In genomic region chr7:29248261-29248841, GRCm38 (mm10) we compare ENCODE assay signal across 8 mouse cellular contexts. TPM values are rescaled to one million over a fixed set of nuclear protein-coding genes. Genes with fewer than 3 reads are reported as not detected.
DNase-seq lines count a peak whose midpoint lies in the region; ATAC-seq and TF ChIP-seq lines count a peak whose summit lies in the region.

2200002D01Rik (minus strand) TSS chr7:29248466.

- no peak for TF ChIP-seq CTCF in forebrain, postnatal 0 days (IDR thresholded peaks at IDR 0.05; ENCODE audit: low read depth)

- H3K4me1 ChIP-seq in forebrain, postnatal 0 days (ENCODE audit: insufficient read depth) = no peaks in the 10 kb centered on the region
- H3K4me1 ChIP-seq in intestine, embryonic 16.5 days (ENCODE audit: control insufficient read depth, insufficient read depth, low read length) = peaks cover 33% of the 10 kb centered on the region
- peaks cover 11% of the 10 kb centered on the region for H3K4me1 ChIP-seq in liver, embryonic 16.5 days (ENCODE audit: control insufficient read depth, low read depth, low read length)
- H3K4me1 ChIP-seq in neural tube, embryonic 12.5 days = 0 out of 2 replicates have a peak, but pooled peaks cover 7% of the 10 kb centered on the region

- no peak within 1 kb of the TSS for H3K4me3 ChIP-seq in forebrain, postnatal 0 days (ENCODE audit: low read depth, low read length)
- H3K4me3 ChIP-seq in intestine, embryonic 16.5 days (ENCODE audit: low read length) = peak within 1 kb of the TSS; percentile 57
- H3K4me3 ChIP-seq in liver, embryonic 16.5 days (ENCODE audit: low read depth, low read length) = peak within 1 kb of the TSS; percentile 54
- H3K4me3 ChIP-seq in neural tube, embryonic 12.5 days = peak within 1 kb of the TSS; percentile 15; the same call in 1 of the 2 replicates

- H3K27me3 ChIP-seq in forebrain, postnatal 0 days (ENCODE audit: insufficient read depth, low read length) = no peaks in the 10 kb centered on the region; the same call in 1 of the 2 replicates
- no peaks in the 10 kb centered on the region for H3K27me3 ChIP-seq in intestine, embryonic 16.5 days (replicated peaks; ENCODE audit: control insufficient read depth, insufficient read depth, low read length)
- no peaks in the 10 kb centered on the region for H3K27me3 ChIP-seq in liver, embryonic 16.5 days (ENCODE audit: control insufficient read depth, insufficient read depth, low read depth, low read length)
- H3K27me3 ChIP-seq in neural tube, embryonic 12.5 days (replicated peaks) = peaks cover 18% of the 10 kb centered on the region

- peak; percentile 38 for DNase-seq in ovary, postnatal 36 days (ENCODE audit: low spot score)
- DNase-seq in ovary, postnatal 10 days (ENCODE audit: low spot score) = no peak
- DNase-seq in forebrain, postnatal 0 days = no peak
- no peak for DNase-seq in frontal cortex, adult 2 months (ENCODE audit: extremely low spot score in 1 of 2, low spot score in 1 of 2)
- DNase-seq in left cerebral cortex, postnatal 14 days (ENCODE audit: low spot score in 2 of 2) = no peak

- intact Hi-C loops in left cerebral cortex, postnatal 14 days (cut with DNase I) = no loop called here

- H3K4me2 ChIP-seq in forebrain, postnatal 0 days (ENCODE audit: low read depth) = peak within 1 kb of the TSS; percentile 22; the same call in 1 of the 2 replicates
- peak within 1 kb of the TSS; percentile 55 for H3K4me2 ChIP-seq in intestine, embryonic 16.5 days (ENCODE audit: low read depth, low read length)
- peak within 1 kb of the TSS; percentile 74 for H3K4me2 ChIP-seq in liver, embryonic 16.5 days (ENCODE audit: low read depth, low read length)
- H3K4me2 ChIP-seq in neural tube, embryonic 12.5 days (replicated peaks) = peak within 1 kb of the TSS; percentile 51

- peaks cover 14% of the 10 kb centered on the region; the same call in 1 of the 2 replicates for H3K36me3 ChIP-seq in forebrain, postnatal 0 days (ENCODE audit: insufficient read depth)
- H3K36me3 ChIP-seq in intestine, embryonic 16.5 days (ENCODE audit: control insufficient read depth, insufficient read depth, low read length) = 0 out of 2 replicates have a peak, but pooled peaks cover 6% of the 10 kb centered on the region
- H3K36me3 ChIP-seq in liver, embryonic 16.5 days (ENCODE audit: control insufficient read depth, insufficient read depth) = no peaks in the 10 kb centered on the region
- H3K36me3 ChIP-seq in neural tube, embryonic 12.5 days = peaks cover 21% of the 10 kb centered on the region

- no peak within 1 kb of the TSS for H3K27ac ChIP-seq in forebrain, postnatal 0 days (ENCODE audit: low read depth, low read length)
- peak within 1 kb of the TSS; percentile 94 for H3K27ac ChIP-seq in intestine, embryonic 16.5 days (ENCODE audit: low read length)
- no peak within 1 kb of the TSS for H3K27ac ChIP-seq in liver, embryonic 16.5 days (ENCODE audit: low read length)
- H3K27ac ChIP-seq in neural tube, embryonic 12.5 days = no peak within 1 kb of the TSS

- no peak for ATAC-seq in forebrain, postnatal 0 days
- peak; percentile 75 for ATAC-seq in intestine, embryonic 16.5 days
- peak; percentile 59; the same call in 1 of the 2 replicates for ATAC-seq in liver, embryonic 16.5 days (ENCODE audit: low read depth)
- no peak for ATAC-seq in neural tube, embryonic 12.5 days (ENCODE audit: low FRiP score, low read depth)

- no peaks in the 10 kb centered on the region for H3K9me3 ChIP-seq in forebrain, postnatal 0 days (ENCODE audit: low read length)
- no peaks in the 10 kb centered on the region for H3K9me3 ChIP-seq in intestine, embryonic 16.5 days (ENCODE audit: control insufficient read depth, low read length)
- no peaks in the 10 kb centered on the region for H3K9me3 ChIP-seq in liver, embryonic 16.5 days (replicated peaks; ENCODE audit: control insufficient read depth, low read length)
- H3K9me3 ChIP-seq in neural tube, embryonic 12.5 days = no peaks in the 10 kb centered on the region

- H3K9ac ChIP-seq in forebrain, postnatal 0 days = no peak within 1 kb of the TSS
- H3K9ac ChIP-seq in intestine, embryonic 16.5 days (ENCODE audit: low read depth, low read length) = peak within 1 kb of the TSS; percentile 76
- H3K9ac ChIP-seq in liver, embryonic 16.5 days (ENCODE audit: low read depth, low read length) = peak within 1 kb of the TSS; percentile 55
- 0 out of 2 replicates have a peak within 1 kb of the TSS, but pooled peaks have one; percentile 41 for H3K9ac ChIP-seq in neural tube, embryonic 12.5 days

- WGBS in forebrain, postnatal 0 days = 28% methylated on average over 20 of the region's 20 CpGs
- WGBS in intestine, embryonic 16.5 days = 21% methylated on average over 20 of the region's 20 CpGs
- 18% methylated on average over 20 of the region's 20 CpGs for WGBS in liver, embryonic 16.5 days (ENCODE audit: insufficient replicate concordance)
- WGBS in neural tube, embryonic 12.5 days = 9% methylated on average over 20 of the region's 20 CpGs

RNA-seq across cellular contexts. Expression of gene 2200002D01Rik, which starts in this region (rescaled TPM):
- total RNA-seq in forebrain, postnatal 0 days (2014; rRNA removed) = 0.23 TPM in 1 of 2 replicates, not detected in the other
- polyA plus RNA-seq in forebrain, postnatal 0 days (2015; fragmentation: Nextera tagmentation; extraction: Ambion mirVana) = 0.67 and 0.82 TPM in 2 replicates
- 261 and 264 TPM in 2 replicates for polyA plus RNA-seq in intestine, embryonic 16.5 days (2015; fragmentation: Nextera tagmentation; extraction: Ambion mirVana)
- polyA plus RNA-seq in liver, embryonic 16.5 days (2015; fragmentation: Nextera tagmentation; extraction: Ambion mirVana) = 5.3 and 5.8 TPM in 2 replicates
- polyA plus RNA-seq in neural tube, embryonic 12.5 days (2016; fragmentation: Nextera tagmentation; extraction: Ambion mirVana) = 1.6 and 1.7 TPM in 2 replicates
- polyA plus RNA-seq in frontal cortex, adult 2 months (2012; rRNA removed) = 0.34 and 0.40 TPM in 2 replicates
- not detected for total RNA-seq in left cerebral cortex, postnatal 14 days (2021)

Comparison
In these comparisons a context has a peak if more than half of its experiments do, and no peak if none do; other contexts are left out.
1. RNA of gene 2200002D01Rik (polyA plus RNA-seq): 261 to 264 TPM in intestine, embryonic 16.5 days; 5.3 to 5.8 TPM in liver, embryonic 16.5 days, 1.6 to 1.7 TPM in neural tube, embryonic 12.5 days, 0.67 to 0.82 TPM in forebrain, postnatal 0 days and 0.34 to 0.40 TPM in frontal cortex, adult 2 months; every median in the first group is over 10 times any median in the second.
2. ATAC-seq: peak in intestine, embryonic 16.5 days (single experiment) and liver, embryonic 16.5 days (single experiment); none in forebrain, postnatal 0 days (single experiment) and neural tube, embryonic 12.5 days (single experiment).
3. H3K4me2 ChIP-seq: peak in every context shown above with its lines; median percentile 74 in liver, embryonic 16.5 days; 55 in intestine, embryonic 16.5 days; 51 in neural tube, embryonic 12.5 days; 22 in forebrain, postnatal 0 days.